In genomic region chr11:101424105-101424851, GRCm38 (mm10) we compare ENCODE assay signal across 9 mouse cellular contexts. TPM values are rescaled to one million over a fixed set of nuclear protein-coding genes. Genes with fewer than 3 reads are reported as not detected.
DNase-seq lines count a peak whose midpoint lies in the region; ATAC-seq lines count a peak whose summit lies in the region.
"Had no signal": no experiment of that assay in that cellular context is flagged by ENCODE, and none has a peak within 500 bp of the region (broad histone marks: within the 10 kb centered on the region; RNA-seq: fewer than 3 reads in every experiment).

Gm27029 (minus strand) TSS chr11:101424796.

- peak within 1 kb of the TSS; percentile 71 for H3K9ac ChIP-seq in embryonic facial prominence, embryonic 12.5 days
- H3K9ac ChIP-seq in liver, embryonic 12.5 days: peak within 1 kb of the TSS; percentile 85

- no peak for ATAC-seq in cerebellum, adult (ENCODE audit: insufficient number of reproducible peaks, low FRiP score, low TSS enrichment)
- ATAC-seq in embryonic facial prominence, embryonic 12.5 days (ENCODE audit: insufficient number of reproducible peaks, insufficient read depth, low FRiP score, low TSS enrichment): peak; percentile 61
- ATAC-seq in liver, embryonic 12.5 days: no peak

- WGBS in embryonic facial prominence, embryonic 12.5 days: 9% methylated on average over 23 of the region's 23 CpGs
- WGBS in liver, embryonic 12.5 days (ENCODE audit: insufficient replicate concordance): 10% methylated on average over 23 of the region's 23 CpGs

- H3K27ac ChIP-seq in embryonic facial prominence, embryonic 12.5 days: peak within 1 kb of the TSS; percentile 83
- peak within 1 kb of the TSS; percentile 78 for H3K27ac ChIP-seq in liver, embryonic 12.5 days

- peak; percentile 42 for DNase-seq in cerebellum, adult 11-12 months
- peak; percentile 21 for DNase-seq in CD4-positive, CD25-positive, alpha-beta regulatory T cell, adult 2 months (ENCODE audit: low read depth, low spot score)
- peak; percentile 65 for DNase-seq in heart, postnatal 4 days
- DNase-seq in neural tube, embryonic 10.5 days (ENCODE audit: extremely low spot score, low spot score): peak; percentile 54
- DNase-seq in natural killer cell, adult 2 months (ENCODE audit: low spot score in 2 of 2): no peak

- H3K36me3 ChIP-seq in embryonic facial prominence, embryonic 12.5 days: 0 out of 2 replicates have a peak, but pooled peaks cover 2% of the 10 kb centered on the region
- H3K36me3 ChIP-seq in liver, embryonic 12.5 days: peaks cover 6% of the 10 kb centered on the region; the same call in 1 of the 2 replicates

- peaks cover 20% of the 10 kb centered on the region for H3K4me1 ChIP-seq in embryonic facial prominence, embryonic 12.5 days
- H3K4me1 ChIP-seq in liver, embryonic 12.5 days: peaks cover 39% of the 10 kb centered on the region

- peak within 1 kb of the TSS; percentile 90 for H3K4me3 ChIP-seq in embryonic facial prominence, embryonic 12.5 days
- H3K4me3 ChIP-seq in liver, embryonic 12.5 days: peak within 1 kb of the TSS; percentile 98

- no peaks in the 10 kb centered on the region for H3K9me3 ChIP-seq in embryonic facial prominence, embryonic 12.5 days
- H3K9me3 ChIP-seq in liver, embryonic 12.5 days (replicated peaks): no peaks in the 10 kb centered on the region

- no peaks in the 10 kb centered on the region for H3K27me3 ChIP-seq in embryonic facial prominence, embryonic 12.5 days
- no peaks in the 10 kb centered on the region for H3K27me3 ChIP-seq in liver, embryonic 12.5 days (replicated peaks)

- H3K4me2 ChIP-seq in embryonic facial prominence, embryonic 12.5 days (replicated peaks): peak within 1 kb of the TSS; percentile 82
- peak within 1 kb of the TSS; percentile 99 for H3K4me2 ChIP-seq in liver, embryonic 12.5 days

RNA-seq across cellular contexts. Expression of gene Gm27029, which starts in this region (rescaled TPM):
- polyA plus RNA-seq in embryonic facial prominence, embryonic 12.5 days (2016; fragmentation: Nextera tagmentation; extraction: Ambion mirVana): 9.6 and 9.9 TPM in 2 replicates
- total RNA-seq in heart, postnatal 4 days (2021): 1 to 10 TPM; 3.0 to 8.8 TPM
- polyA plus RNA-seq in liver, embryonic 12.5 days (2016; fragmentation: Nextera tagmentation; extraction: Ambion mirVana): 3.6 and 4.2 TPM in 2 replicates
- total RNA-seq: hematopoietic stem cell, adult 5-6 weeks had no signal

Comparison
In these comparisons a context has a peak if more than half of its experiments do, and no peak if none do; other contexts are left out.
1. DNase-seq: peak in cerebellum, adult 11-12 months (single experiment), CD4-positive, CD25-positive, alpha-beta regulatory T cell, adult 2 months (single experiment), heart, postnatal 4 days (single experiment) and neural tube, embryonic 10.5 days (single experiment); none in natural killer cell, adult 2 months (0 of 2).